Mouse (Mus musculus) heart, postnatal 0 days (tissue): ENCODE data around the gene Rpl3. TPM values are rescaled to one million over a fixed set of nuclear protein-coding genes. Genes with fewer than 3 reads are reported as not detected.
A peak's percentile ranks its signal among the peaks of the same experiment; 100 is the strongest.

Source experiments
- ATAC-seq: fragments of 200-750 bp; cut with Nextera tagmentation; 2 replicates; pipeline ENCODE4 v1.8.0; 2017; ENCODE audit warnings: low read depth, moderate number of reproducible peaks, moderate library complexity; ENCODE audit not compliant: insufficient read depth
- DNase-seq: peaks from one replicate; pipeline ENCODE4 v3.0.0-alpha.2; 2016; ENCODE audit warnings: low spot score
- H3K27ac ChIP-seq: fragments of 300-500 bp; sonication (generic); 2 replicates; pipeline ENCODE4 v1.5.1; 2014; ENCODE audit warnings: low read depth, mild to moderate bottlenecking
- H3K27me3 ChIP-seq: fragments of 300-500 bp; sonication (generic); 2 replicates; pipeline ENCODE4 v1.6.1; 2014; ENCODE audit warnings: low read length, mixed read lengths; ENCODE audit not compliant: control insufficient read depth, insufficient read depth
- H3K36me3 ChIP-seq: fragments of 300-500 bp; sonication (generic); replicated peaks from 2 replicates; pipeline ENCODE4 v1.6.1; 2014; ENCODE audit warnings: low read length, mixed read lengths; ENCODE audit not compliant: control insufficient read depth, insufficient read depth
- H3K4me1 ChIP-seq: fragments of 300-500 bp; sonication (generic); 2 replicates; pipeline ENCODE4 v1.6.1; 2014; ENCODE audit warnings: antibody characterized with exemption; ENCODE audit not compliant: control insufficient read depth, insufficient read depth
- H3K4me2 ChIP-seq: fragments of 300-500 bp; sonication (generic); 2 replicates; pipeline ENCODE4 v1.6.1; 2014; ENCODE audit warnings: low read depth, mild to moderate bottlenecking, low read length, moderate library complexity
- H3K4me3 ChIP-seq: fragments of 300-500 bp; sonication (generic); 2 replicates; pipeline ENCODE4 v1.5.1; 2014; ENCODE audit warnings: low read depth, low read length
- H3K9ac ChIP-seq: fragments of 300-500 bp; sonication (generic); replicated peaks from 2 replicates; pipeline ENCODE4 v1.6.1; 2014; ENCODE audit warnings: low read depth, low read length, mixed read lengths
- H3K9me3 ChIP-seq: fragments of 300-500 bp; sonication (generic); replicated peaks from 2 replicates; pipeline ENCODE4 v1.6.1; 2016; ENCODE audit warnings: low read length; ENCODE audit not compliant: control insufficient read depth
- CTCF ChIP-seq: IDR thresholded peaks from 2 replicates; pipeline ENCODE4 v1.5.1; 2016; ENCODE audit warnings: antibody characterized with exemption, control low read depth, low read depth
- EP300 ChIP-seq: IDR thresholded peaks from 2 replicates; pipeline ENCODE4 v1.6.1; 2016; ENCODE audit warnings: antibody characterized with exemption, low read depth
- WGBS: fragments of 180-500 bp; shearing (Covaris S2); extraction: QIAGEN DNeasy Blood & Tissue Kit; methylation state at CpG from one replicate; pipeline ENCODE4 v1.1.7; 2014; 5-methylcytosine and 5-hydroxymethylcytosine counted together
- polyA plus RNA-seq: library from polyadenylated mRNA; unstranded; fragments of >200 nt; fragmentation: Nextera tagmentation; extraction: Ambion mirVana; gene quantifications from 2 replicates; pipeline ENCODE4 v1.2.1, GENCODE M21; 2015
- total RNA-seq: library from RNA; depleted of rRNA; stranded (reverse); fragments of >200 nt; gene quantifications from 2 replicates; pipeline ENCODE4 v1.2.3, GENCODE M21; 2014; ENCODE audit warnings: low replicate concordance

Rpl3 gene
- total and polyA plus RNA-seq, 2 experiments from 2014 or later = 480 to 763 TPM

- H3K27me3 ChIP-seq = no peaks in the 10 kb centered on the region
- no peak for TF ChIP-seq EP300
- TF ChIP-seq CTCF = no peak
- no peak for DNase-seq
- no peak overlapping the region for H3K9ac ChIP-seq
- no peak for ATAC-seq
- H3K4me1 ChIP-seq = peaks cover 22% of the 10 kb centered on the region
- H3K27ac ChIP-seq = peak overlapping the region; percentile 36
- no peak overlapping the region for H3K4me2 ChIP-seq
- no peaks in the 10 kb centered on the region for H3K9me3 ChIP-seq
- H3K36me3 ChIP-seq = no peaks in the 10 kb centered on the region
- 44% methylated on average over 8 of the region's 8 CpGs for WGBS
- H3K4me3 ChIP-seq = no peak overlapping the region
These were observed 21.5 kb downstream of the Rpl3 start for GRCm38 (mm10) chr15:80070095-80070644.

DNA sequence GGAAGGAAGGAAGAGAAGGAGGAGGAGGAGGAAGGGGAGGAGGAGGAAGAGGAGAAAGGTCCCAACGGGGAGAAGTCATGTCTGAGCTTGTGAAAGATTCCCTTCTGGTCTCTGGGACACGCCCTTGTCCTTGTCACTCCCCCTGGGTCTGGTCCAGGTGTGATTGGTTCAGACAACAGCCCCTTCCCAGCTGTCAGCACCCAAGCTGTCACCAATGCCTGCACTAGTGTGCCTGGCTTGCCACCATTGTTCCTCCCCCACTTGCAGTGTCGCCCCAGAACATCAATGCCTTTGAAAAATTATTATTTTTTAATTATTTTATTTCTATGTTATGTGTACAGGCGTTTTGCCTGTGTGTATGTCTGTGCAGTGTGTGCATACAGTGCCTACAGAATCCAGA lies 22.5 kb downstream of the Rpl3 start:
- Histone ChIP-seq H3K4me3 (no peak overlapping the region), H3K36me3 (no peaks in the 10 kb centered on the region), H3K27ac (no peak overlapping the region), H3K9ac (no peak overlapping the region), H3K4me1 (peaks cover 13% of the 10 kb centered on the region), H3K4me2 (no peak overlapping the region), H3K27me3 (no peaks in the 10 kb centered on the region), H3K9me3 (no peaks in the 10 kb centered on the region)
- no peak for DNase-seq
- no peak for TF ChIP-seq EP300
- no peak for TF ChIP-seq CTCF
- 60% methylated on average over 4 of the region's 4 CpGs for WGBS
- ATAC-seq = no peak

DNA sequence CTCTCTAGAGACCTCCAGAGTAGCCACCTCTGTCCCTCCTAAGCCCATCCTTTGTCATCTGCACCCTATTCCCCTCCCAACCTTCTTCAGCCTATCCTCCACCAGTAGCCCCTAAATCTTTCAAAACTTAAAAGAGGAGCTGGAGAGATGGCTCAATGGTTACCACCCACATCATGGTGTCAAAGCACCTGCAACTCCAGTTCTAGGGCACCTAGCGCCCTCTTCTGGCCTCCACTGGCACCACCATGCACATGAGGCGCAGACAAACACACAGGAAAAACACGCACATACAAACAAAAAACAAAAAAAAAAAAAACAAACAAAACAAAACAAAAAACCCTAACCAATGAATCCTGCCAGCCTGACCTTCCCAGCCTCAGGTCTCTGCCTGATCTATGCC lies 25.1 kb downstream of the Rpl3 start:
- Histone ChIP-seq H3K4me3 (no peak overlapping the region), H3K36me3 (no peaks in the 10 kb centered on the region), H3K27ac (no peak overlapping the region), H3K27me3 (no peaks in the 10 kb centered on the region), H3K9me3 (no peaks in the 10 kb centered on the region), H3K4me2 (no peak overlapping the region), H3K9ac (no peak overlapping the region), H3K4me1 (peaks cover 11% of the 10 kb centered on the region)
- no peak for TF ChIP-seq EP300
- peak; percentile 29; the same call in 1 of the 2 replicates for TF ChIP-seq CTCF
- DNase-seq (no peak), ATAC-seq (no peak)
- 62% methylated on average over 3 of the region's 3 CpGs for WGBS

DNA sequence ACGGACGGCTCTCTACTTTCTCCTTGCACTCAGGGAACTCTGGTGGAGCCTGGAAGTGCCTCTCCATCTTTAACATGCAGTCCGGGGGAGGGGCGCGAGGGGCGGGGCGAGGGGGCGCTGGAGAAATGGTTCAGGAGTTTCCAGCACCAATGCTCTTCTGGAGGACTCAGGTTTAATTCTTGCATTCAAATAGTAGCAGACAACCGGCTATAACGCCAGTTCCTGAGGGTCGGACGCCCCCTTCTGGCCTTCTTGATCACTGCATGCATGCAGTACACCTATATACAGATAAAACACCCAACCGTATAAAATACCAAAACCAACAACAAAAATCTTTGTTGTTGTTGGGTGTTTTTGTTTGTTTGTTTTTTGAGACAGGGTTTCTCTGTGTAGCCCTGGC lies 26.3 kb downstream of the Rpl3 start:
- 20% methylated on average over 13 of the region's 13 CpGs for WGBS
- H3K27ac ChIP-seq = no peak overlapping the region
- H3K9ac ChIP-seq = no peak overlapping the region
- H3K4me2 ChIP-seq = no peak overlapping the region
- no peaks in the 10 kb centered on the region for H3K9me3 ChIP-seq
- no peak for DNase-seq
- peaks cover 6% of the 10 kb centered on the region for H3K4me1 ChIP-seq
- ATAC-seq = no peak
- no peaks in the 10 kb centered on the region for H3K27me3 ChIP-seq
- no peak overlapping the region for H3K4me3 ChIP-seq
- no peak for TF ChIP-seq EP300
- peak; percentile 37 for TF ChIP-seq CTCF
- H3K36me3 ChIP-seq = no peaks in the 10 kb centered on the region

DNA sequence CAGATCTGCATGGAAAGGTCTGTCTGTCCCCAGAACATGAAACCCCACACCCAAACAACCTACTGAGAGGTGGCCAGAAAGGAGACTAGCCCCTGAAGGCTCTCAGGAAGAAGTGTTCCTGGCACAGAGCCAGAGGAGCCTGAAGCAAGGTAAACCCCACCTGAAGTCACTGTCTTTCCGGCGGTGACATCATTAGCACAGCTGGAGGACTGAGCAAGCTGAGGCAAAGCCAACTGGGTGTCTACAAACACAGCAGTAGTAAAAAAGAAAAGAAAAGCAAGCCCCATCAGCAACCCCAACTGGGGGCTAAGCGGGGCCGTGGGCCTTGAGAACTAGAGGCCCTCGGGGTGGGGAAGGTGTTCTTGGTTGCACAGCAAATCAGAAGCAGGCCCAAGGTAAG lies 26.7 kb downstream of the Rpl3 start:
- Histone ChIP-seq H3K4me2 (no peak overlapping the region), H3K36me3 (no peaks in the 10 kb centered on the region), H3K9me3 (no peaks in the 10 kb centered on the region), H3K9ac (no peak overlapping the region), H3K4me1 (peaks cover 1% of the 10 kb centered on the region; the same call in 1 of the 2 replicates), H3K4me3 (no peak overlapping the region), H3K27ac (no peak overlapping the region), H3K27me3 (no peaks in the 10 kb centered on the region)
- DNase-seq (no peak), ATAC-seq (no peak)
- no peak for TF ChIP-seq EP300
- no peak for TF ChIP-seq CTCF
- WGBS = 74% methylated on average over 5 of the region's 5 CpGs

DNA sequence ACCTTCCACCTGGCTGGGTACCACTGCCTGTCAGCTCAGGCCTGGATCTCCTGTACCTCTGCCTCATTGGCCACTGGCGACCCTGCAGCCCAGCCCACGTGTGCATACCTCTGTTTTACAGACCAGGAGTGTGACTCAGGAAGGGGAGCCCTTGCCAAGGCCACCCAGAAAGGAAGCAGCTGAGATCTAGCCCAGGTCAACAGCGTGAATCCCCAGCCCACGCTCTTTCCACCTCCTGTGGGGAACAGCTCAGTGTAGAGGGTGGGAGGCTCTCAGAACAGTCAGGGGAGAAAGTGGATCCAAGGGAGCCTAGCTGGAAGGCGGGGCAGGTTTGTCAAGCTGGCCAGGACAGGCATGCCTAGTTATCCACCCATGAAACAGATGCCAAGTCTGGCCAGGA lies 28.8 kb downstream of the Rpl3 start:
- Histone ChIP-seq H3K27me3 (no peaks in the 10 kb centered on the region), H3K4me3 (no peak overlapping the region), H3K9ac (no peak overlapping the region), H3K36me3 (no peaks in the 10 kb centered on the region), H3K4me2 (no peak overlapping the region), H3K9me3 (no peaks in the 10 kb centered on the region), H3K4me1 (no peaks in the 10 kb centered on the region), H3K27ac (no peak overlapping the region)
- WGBS = 49% methylated on average over 5 of the region's 5 CpGs
- ATAC-seq (no peak), DNase-seq (no peak)
- no peak for TF ChIP-seq CTCF
- TF ChIP-seq EP300 = no peak
